Mouse (Mus musculus): ENCODE measurements at regions not wholly inside any gene's neighbourhood (a gene's known extent, or its start where the extent isn't known, plus 50 kb on each side); places are given as distances from the start of the nearest gene placed in this dataset.

DNA sequence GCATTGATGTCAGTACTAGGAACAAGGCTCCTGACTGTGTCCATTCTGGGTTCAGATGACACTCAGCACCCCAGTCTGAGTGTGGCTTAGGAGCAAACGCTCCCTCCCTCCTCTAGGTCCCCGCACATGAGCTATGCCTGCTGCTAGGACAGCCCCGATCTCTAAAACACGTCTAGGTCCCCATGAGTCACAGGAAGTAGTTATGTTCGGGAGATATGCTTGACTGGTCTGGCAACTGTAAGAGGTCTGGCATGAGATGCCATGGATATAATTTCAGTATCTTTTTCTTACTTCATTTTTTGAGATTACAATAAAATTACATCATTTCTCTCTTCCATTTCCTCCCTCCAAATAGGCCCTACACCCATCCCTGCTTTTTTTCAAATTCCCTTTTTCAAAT is 792.1 kb downstream of the Kcnj2 start:
- DNase-seq: no peak

DNA sequence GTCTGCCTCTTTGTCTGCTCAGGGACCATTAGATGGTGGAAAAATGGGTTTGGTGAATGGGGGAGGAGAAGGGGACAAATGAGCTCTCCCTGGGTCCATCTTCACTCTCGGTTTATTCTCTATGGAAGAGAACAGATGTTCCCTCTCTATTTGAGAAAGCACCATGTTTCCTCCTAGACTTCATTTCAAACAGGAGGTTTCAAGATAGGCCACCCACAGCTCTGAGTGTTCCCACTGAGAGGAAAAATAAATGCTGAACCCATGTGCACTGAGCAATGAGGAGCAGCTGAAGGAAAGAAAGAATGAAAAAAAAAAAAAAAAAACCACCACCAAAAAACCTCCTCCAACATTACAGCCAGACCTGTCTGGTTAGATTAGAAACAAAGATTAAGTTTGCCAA is 799.2 kb downstream of the Kcnj2 start:
- DNase-seq: no peak

DNA sequence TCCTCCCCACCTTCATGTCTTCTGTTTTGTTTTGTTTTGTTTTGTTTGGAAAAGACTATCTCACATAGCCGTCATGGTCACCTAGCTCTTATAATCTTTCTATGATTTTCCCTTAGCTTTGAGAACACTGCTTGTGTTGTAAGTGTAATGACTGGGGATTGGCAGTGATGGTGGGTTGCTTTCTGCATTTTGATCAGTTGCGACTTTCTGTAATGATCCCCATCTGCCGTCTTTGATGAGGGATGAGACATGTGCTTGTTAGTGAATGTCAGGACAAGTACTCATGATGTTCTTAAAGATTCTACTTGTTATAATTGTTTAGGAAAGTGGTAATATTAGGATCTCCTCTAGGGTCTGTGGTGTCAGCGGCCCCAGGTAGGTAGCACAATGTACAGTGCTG is 809.4 kb downstream of the Kcnj2 start:
- DNase-seq: no peak

DNA sequence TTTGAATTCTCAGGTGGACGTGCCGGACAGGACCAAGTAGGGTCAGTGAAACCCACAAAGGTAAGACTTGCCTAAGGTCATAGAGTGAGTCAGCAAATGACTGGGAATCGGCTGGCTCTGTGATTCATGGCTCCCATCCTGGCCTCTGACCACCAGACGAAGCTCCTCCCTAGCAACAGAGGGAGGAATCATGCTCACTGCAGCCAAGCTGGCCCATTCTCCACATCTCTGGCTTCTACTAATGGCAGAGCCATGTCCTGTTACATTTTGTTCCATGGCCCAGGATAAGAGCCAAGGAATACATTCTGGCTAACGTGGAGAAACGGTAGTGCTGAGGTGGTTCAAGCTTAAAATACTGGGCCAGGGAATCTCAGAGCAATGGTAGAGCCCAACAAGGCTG is 814.2 kb downstream of the Kcnj2 start:
- no peak for DNase-seq

DNA sequence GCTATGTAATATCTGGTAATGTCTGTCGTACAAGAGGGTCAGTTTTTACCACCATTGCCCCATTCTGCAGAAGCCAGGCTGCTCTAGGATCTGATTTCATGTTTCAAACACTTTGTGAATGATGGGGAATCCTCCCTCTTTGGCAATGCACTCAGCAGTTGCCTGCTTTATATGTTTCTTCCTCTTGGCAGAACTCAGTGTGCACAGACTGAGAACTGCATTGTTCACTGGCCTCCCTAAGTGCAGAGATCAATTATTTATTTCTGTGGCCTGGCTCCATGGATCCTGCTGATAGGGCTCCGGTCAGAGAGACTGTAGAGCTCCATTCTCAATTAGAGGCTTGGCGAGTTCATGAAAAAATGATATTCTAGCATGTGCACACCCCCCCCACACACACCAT is 824.1 kb downstream of the Kcnj2 start:
- DNase-seq: no peak

DNA sequence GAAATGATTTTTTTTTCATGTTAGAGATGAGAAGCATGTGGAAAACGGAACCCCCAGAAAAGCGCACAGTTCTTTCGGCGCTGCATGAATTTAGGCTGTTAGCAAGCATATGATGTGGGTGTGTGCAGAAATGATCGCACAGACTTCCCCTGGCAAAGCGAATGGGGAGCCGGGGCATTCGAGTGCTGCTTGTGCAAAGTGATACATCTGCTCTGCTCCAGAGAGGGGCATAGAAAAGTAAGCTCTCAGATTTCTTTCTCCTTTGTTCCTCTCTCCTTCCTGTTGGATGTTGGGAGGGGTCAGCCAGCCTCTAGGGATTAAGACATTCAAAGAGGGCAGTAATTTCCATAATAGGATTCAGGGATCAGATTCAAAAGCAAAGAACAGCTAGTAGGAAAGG is 827.9 kb downstream of the Kcnj2 start:
- no peak for DNase-seq

DNA sequence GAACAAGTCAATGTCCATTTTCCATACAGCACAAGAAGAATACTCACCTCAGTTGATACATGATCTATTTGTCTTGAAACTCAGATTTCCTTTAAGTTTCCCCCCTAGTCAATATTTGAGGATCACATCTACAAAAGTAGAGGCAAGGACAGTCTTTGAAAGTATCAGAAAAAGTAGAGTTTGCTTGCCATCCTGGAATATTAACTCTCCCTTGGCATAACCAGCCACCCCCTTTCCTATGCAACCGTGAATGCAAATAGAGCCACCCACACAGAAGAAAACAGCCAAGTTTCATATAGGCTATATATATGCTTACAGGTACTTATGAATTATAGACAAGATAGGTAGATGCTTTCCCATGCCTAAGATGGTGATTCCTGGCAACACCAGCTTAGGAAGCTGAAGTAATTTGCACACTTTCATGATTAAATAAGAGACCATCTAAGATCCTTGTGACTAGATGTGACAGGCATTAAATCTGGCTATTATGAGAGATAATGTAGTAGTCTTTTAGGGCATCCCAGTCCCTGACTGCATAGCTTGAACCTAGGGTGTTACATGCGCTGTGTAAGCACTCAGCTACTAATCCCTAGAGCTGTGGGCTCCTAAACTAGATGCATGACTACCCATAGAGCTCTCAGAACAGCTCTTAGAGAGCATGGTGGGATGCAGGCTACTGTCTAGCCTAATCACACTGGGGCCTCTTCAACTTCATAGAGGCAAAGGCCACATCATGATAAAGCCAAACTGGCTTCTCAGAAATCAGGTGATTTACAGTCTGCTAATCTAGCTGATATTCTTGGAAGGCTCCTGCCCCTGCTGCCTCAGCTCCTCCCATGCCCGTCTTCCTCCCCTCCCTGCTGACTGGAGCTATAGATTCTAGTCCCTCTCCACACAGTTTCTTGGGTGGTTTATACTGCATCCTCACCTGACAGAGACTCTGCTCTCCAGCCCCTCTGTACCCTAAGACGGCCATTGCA is 829.5 kb downstream of the Kcnj2 start:
- DNase-seq: no peak

DNA sequence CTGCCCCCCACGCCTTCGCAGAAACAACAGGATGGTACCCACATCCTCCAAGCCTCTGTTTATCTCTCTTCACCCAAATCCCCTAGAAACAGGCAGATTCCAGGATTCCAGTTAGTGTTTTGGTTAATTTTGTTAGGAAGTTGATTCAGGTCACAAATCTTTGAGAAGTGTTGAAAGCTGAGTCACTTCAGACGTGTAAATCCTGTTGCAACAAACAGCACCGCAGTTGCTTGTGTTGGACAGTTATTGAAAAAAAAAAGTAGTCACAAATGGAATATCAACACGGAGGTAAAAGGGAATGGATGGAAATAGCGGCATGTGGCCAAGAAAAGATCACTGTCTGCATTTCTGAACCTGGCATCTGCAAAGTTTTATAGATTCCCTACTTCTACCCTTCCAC is 831.0 kb downstream of the Kcnj2 start:
- DNase-seq: no peak

DNA sequence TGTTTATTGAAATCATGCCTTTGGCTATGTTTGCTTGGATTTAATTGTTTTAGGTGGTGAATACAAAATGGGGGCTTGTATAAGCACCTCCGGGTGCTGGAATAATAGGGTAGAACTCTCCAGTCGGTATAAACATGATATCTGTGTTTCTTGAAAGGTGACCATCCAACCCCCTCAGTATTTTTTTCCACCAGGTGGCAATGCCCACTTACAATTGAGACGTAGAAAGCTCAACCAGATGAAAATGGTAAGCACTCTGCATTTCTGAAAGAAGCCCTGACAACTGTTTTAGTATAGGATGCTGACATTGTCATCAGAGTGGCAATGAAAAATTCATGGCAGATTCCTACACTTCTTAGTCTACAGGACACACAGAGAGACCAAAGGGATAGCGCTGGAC is 838.1 kb downstream of the Kcnj2 start:
- DNase-seq: no peak

DNA sequence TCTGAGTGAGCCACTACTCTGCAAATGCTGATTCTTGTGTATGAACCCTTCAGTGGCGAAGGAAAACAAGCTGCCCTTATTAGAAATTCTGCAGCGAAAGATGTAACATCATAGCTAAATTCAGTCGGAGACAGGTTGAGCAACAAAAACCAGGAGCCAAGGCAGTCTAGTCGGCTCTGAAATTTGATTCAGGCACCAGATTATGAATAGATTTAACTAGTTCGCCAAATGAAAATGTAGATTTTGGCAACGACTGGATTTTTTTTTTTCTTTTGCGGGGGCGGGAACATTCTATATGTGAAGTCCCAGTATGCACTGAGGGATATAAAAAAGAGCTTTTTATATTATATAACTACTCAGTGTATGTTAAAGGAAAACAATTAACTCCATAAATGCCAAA is 847.9 kb downstream of the Kcnj2 start:
- no peak for DNase-seq

DNA sequence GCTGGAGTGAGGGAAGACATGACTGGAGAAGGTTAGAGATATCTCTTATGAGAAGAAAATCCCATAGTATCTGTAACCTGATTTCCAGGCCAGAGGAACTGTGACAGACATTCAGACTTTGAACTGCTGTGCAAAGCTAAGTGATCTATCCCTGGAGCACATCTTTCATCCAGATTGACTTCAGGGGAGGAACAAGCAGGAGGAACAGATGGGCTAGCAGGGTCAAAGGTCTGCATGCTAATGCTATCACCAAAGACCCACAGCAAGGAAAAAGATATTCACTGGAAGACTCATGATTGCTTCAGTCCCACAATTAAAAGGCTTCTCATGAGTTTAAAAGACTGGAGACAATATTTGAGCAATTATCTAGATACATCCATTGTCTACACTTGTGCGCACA is 855.7 kb upstream of the Sox9 start:
- no peak for DNase-seq

DNA sequence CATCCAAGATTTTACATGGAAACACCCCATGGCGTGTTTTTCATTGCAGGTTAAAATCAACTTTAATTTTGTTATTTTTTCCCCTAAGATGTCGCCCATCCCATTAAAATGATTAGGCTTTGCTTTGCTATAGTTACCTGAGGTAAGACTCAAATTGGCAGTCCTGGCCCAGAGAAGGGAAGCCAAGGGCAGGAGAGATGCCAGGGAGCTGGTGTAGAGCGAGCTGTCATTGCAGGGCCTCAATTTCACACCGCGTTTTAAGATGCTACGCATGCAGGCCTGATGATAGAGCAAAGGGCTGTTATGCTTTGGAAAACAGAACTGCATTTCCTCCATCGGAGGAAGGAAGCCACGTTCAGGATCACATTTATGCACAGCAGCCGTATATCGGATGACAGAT is 852.7 kb upstream of the Sox9 start:
- DNase-seq: no peak

DNA sequence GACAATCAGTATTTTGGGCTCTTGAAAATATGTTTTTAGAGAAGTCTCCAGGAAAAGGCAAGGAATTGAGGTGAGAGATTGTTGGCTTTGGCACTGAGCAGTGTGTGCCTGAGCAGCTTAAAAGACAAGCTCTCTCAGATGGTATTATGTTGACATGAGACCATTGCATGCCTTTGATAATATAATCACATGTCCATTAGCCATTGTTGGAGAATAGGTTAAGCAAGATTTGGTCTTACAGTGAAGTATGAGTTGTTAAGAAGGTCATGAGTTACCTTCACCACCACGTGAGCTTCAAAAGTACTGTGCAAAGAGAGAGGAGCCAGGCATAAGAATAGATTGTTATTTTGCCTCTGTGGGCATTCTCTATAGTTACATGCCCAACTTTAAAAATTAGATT is 850.0 kb upstream of the Sox9 start:
- no peak for DNase-seq

DNA sequence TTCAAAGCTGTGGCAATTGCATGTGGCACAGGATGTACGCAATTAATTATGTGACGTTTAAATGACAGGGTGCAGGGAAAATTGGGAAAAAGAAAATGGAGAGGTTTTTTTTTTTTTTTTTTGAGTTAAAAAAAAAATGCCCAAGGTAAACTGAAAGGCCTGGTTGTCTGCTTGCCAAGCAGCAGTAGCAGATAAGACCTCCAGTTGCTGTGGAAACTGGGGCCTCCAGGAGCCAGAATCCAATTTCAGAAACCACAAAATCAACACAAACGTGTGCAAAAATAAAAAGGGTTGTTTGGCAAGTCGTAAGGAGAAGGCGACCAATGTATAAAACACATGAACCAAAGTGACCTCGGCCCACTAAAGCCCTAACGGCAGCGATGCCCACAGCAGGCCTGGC is 837.7 kb upstream of the Sox9 start:
- DNase-seq: no peak

DNA sequence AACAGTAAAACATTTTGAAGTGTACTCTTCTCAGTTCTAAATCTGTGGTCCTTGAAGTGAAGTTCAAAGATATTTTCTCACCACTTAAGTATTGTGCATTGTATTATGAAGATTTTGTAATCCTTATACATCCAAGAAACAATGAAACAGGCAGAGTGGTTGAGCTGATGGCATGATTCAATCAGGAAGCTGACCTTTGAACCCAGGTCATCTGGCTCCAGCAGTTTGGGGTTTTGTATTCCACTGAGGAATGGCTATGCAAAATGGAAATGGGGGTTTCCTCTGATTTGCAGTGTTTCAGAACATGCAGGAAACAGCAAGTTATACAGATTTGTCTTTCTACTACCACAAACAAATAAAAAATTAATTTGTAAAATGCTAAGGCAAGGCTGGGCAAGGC is 836.2 kb upstream of the Sox9 start:
- no peak for DNase-seq

DNA sequence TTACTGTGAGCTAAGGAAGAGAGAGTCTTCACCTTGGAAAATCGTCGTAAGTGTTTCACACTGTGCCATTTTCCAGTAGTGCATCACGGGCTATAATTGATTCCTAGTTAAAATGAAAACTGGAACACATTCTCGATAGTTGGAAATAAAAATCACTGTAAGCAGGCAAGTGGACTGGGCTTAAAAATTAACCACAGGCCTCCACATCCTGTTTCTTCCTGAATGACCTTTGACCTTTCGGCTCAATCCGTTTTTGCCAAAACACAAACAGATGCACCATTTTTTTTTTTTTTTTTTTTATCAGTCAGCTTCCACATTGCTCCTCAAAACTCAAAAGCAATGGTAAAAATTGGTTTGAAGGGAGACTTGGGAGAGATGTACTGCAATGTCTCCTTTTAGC is 834.4 kb upstream of the Sox9 start:
- DNase-seq: no peak

DNA sequence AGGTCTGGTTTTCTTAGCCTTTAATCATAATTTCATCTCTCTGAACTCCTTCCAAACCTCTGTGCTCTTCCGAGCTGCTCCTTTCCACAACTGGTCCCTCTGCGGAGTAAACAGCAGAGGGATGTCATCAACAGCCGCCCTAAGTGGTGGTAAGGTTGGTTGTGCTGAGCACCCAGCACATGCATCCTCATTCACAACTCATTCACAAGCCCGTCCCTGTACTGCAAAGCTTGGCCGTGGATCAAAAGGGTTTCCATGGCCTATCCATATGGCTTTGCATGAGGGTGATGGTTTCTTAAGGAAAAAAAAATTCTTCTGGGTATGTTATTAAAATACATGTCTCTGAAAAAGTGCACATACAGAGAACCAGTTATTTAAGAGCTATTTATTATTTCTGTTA is 828.6 kb upstream of the Sox9 start:
- DNase-seq: no peak

DNA sequence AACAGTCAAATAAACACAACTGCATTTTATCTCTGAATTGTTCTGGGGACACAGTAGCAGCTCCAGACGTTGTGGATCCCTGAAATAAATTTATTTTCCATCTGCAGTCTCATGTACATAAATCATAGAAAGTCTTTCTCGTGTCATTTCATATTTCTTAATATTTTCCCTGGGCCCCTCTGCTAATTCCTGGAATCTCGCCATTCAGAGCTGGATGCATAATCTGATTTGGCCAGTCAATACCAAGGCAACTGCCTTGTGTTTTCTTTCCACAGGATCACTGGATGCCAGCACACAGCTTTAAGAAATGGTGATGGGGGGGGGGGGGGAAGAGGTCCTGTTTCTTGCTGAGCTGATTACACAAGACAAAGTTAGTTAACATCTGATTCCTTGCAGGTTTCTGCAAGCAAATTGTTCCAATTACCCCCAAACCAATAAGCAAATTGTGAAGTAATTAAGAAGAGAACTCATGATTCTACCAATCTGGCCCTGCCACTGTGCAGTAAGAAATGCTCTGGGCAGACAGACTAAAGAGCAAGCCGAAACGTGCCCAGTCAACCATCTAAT is 824.2 kb upstream of the Sox9 start:
- no peak for DNase-seq

DNA sequence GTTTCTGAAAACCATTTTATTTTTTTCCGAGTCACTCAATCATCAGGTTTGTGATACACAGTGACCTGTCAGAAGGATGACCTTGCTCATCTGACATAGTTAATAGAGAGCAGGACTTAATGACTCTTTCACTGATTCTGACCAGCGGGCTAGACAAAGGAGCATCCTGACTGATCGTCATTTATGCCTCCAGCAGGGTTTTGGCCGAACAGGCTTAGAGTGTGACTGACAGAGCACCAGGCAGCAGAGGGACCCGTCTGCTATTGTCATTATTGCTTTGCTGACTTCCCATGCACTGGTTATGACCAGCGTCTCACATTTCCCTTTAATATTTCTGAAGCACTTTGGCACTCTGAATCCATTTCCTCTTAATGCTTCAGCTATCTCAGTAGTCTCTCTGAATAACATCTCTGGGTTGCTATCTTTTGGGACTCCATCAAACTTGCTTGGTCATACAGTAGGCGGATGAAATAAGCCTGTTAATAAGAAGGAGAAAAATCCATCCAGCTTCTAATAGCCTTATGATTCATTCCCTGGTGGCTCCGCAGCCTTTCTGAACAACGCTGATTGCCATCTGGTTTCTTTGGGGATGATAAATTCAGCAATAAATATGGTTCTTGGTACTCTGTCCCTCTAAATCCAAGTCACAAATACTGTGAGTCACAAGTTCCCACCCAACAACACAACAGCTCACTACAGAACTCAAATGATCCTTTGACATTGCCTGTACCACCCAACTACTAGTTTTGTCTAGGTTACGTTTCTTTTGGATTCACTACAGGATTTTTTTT is 820.8 kb upstream of the Sox9 start:
- no peak for DNase-seq

DNA sequence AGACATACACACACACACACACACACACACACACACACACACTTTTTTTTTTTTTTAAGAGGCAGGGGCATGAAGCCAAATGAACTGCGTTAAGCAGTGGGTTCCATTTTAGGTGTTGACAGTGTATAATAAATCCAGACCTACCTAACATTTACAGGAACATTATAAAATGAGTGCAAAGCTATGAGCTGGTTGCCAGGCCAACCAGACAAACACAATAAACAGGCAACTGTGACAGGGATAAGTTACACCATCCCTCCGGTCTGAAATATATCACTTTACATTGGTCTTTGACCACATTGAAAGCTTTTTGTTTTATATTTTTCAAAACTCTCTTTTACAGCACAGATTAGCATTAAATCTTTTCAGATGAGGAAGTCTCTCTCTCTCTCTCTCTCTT is 820.2 kb upstream of the Sox9 start:
- no peak for DNase-seq

DNA sequence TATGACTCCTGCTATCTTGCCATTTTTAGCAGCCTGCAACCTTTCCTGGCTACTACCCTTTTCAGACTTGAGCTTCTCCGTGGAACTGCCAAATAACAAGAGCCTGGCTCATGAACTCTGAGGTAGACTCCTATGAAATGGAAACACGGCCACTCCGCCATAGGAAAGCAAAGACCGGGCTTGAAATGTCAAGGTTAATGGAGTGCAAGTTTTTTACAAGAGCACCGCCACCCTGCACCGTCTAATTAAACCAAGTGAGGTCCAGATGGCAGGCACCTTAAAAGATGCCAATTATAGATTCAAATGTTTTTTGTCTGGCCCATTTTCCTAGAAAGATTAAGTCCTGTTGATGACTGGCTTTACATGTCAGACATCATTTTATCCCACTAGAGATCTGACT is 818.0 kb upstream of the Sox9 start:
- no peak for DNase-seq

DNA sequence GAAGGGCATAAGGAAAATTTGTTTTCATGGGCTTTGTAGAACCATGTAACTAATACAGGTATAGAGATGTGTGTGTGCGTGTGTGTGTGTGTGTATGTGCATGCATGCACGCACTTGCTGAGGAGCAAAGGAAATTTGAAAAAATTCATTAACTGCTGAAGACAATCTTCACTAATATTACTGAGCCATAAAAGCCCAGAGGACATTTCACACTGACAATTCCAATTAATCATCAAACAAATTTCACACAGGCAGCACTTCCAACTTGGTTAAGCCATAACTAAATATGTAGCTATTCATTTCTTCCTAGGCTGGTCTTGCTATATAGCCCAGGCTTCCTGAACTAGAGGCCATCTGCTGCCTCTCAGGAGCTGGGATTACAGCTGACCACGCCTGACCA is 815.6 kb upstream of the Sox9 start:
- no peak for DNase-seq

DNA sequence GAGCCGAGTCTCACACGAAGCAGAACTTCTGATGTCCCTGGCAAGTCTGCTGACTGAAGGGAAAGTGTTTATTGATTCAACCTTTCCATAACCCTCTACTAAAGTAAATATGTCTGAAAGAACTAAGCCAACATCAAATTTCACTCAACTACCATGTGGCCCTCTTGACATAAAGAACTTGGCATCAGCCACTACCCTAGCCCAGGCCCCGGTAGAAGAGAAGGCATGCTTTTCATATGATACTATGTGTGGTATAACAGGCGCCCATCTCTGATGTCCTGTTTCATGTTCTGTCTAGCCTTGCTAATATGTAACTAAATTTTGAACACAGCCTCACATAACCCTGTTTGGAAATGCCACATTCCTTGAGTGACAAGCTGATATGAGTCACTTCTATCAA is 811.0 kb upstream of the Sox9 start:
- DNase-seq: no peak

DNA sequence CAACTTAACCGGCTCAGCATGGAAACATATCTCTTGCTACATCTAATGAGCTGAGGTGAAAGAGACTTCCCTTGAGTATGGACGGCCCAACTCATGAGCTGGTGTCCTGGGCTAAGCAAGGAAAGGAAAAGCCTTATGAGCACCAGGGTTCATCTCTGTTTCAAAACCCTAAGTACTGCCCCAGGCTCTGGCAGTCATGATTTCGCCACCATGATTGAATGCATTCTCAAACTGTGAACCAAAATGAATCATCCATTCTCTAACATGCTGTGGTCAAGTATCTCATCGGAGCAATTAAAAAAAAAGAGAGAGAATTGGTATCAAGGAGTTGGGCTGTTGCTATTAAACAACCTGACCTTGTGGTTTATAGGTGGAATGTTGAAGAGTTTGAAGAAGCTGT is 803.4 kb upstream of the Sox9 start:
- DNase-seq: no peak
